Mouse (Mus musculus) liver (tissue): Measurements from ENCODE around the gene Paqr5.
A peak's percentile ranks its signal among the peaks of the same experiment; 100 is the strongest.

Experiments
- DNase-seq: peaks from one replicate; pipeline ENCODE4 v3.0.0-alpha.2; 2020; ENCODE audit warnings: mixed read lengths

Gene Paqr5

GRCm38 (mm10) chr9:61907621-61908295 is 118.9 kb downstream of the Paqr5 start:
- no peak for DNase-seq

DNA sequence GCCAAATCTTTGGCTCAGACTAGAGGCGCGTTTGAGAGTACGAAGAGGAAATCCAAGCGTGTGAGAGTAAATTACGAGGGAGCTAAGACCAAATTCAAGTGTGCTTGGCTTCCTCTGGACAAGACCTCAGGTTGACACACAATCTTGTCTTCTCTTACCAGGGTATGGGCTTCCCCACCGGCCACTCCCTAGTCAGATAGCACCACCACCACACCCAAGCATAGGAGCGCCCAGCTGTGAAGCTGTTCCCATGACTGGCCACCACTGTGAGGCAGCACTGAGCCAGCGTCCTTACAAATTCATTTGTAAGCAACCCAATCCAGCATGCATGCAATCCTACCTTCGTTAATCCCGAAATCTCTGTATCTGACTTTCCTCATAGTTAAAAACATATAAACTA is 119.7 kb downstream of the Paqr5 start:
- peak; percentile 78 for DNase-seq

DNA sequence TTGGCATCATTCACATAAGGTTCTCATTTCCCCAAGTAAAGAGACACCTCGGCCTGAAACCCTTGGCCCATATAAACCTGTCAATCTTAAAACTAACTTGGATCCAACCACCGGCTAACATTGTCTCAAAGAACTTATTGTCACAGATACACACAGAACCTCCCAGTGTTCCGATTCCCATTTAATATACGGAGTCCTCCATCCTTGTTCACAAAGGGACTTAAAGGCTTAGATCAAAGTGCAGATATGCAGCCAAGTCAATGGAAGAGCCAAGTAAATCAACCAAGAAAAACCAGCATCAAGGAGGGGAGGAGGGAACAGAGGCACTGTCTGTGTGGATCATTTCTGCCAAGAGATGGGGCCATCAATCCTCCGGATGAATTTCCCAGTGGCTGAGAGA is 121.1 kb downstream of the Paqr5 start:
- DNase-seq = no peak

GRCm38 (mm10) chr9:61904201-61904600 is 122.5 kb downstream of the Paqr5 start:
- no peak for DNase-seq
